Mouse (Mus musculus) lung, postnatal 0 days (tissue): ENCODE measurements around the gene Osbpl3.

ENCODE experiments used
- CTCF ChIP-seq: IDR thresholded peaks from 2 replicates; pipeline ENCODE4 v1.5.1; 2016; ENCODE audit warnings: antibody characterized with exemption, mild to moderate bottlenecking
- EP300 ChIP-seq: IDR thresholded peaks from 2 replicates; pipeline ENCODE4 v1.6.1; 2016; ENCODE audit warnings: antibody characterized with exemption, mild to moderate bottlenecking, control low read depth

GRCm38 (mm10) chr6:50363385-50363784, 92.6 kb downstream of the Osbpl3 start:
- TF ChIP-seq EP300 (no peak), CTCF (no peak)
